Comparison of ENCODE assay signal across 8 mouse cellular contexts in genomic region chr17:33952015-33952414, GRCm38 (mm10). TPM values are rescaled to one million over a fixed set of nuclear protein-coding genes. Genes with fewer than 3 reads are reported as not detected.
DNase-seq lines count a peak whose midpoint lies in the region; ATAC-seq and TF ChIP-seq lines count a peak whose summit lies in the region.
"Not testable (repeated sequence)": the region's sequence is repeated elsewhere in the genome, so short reads cannot be mapped to it uniquely, and the experiment has no call there.

No protein-coding gene starts in this region.

- WGBS in embryonic facial prominence, embryonic 12.5 days, result 81% methylated on average over 13 of the region's 13 CpGs
- WGBS in hindbrain, embryonic 14.5 days, result 73% methylated on average over 12 of the region's 13 CpGs
- 63% methylated on average over 13 of the region's 13 CpGs for WGBS in liver, embryonic 16.5 days (ENCODE audit: insufficient replicate concordance)
- 73% methylated on average over 13 of the region's 13 CpGs for WGBS in midbrain, embryonic 16.5 days
- 73% methylated on average over 13 of the region's 13 CpGs for WGBS in stomach, embryonic 16.5 days

- DNase-seq in CH12.LX (ENCODE audit: extremely low read depth); hindbrain, embryonic 14.5 days (ENCODE audit: low spot score); layer of hippocampus, adult 2 months (ENCODE audit: low spot score in 2 of 2): not testable (repeated sequence)
- DNase-seq in heart, adult 11 months, result peak; percentile 89

- not testable (repeated sequence) for H3K9ac ChIP-seq in CH12.LX (ENCODE audit: insufficient read depth, low read depth); midbrain, embryonic 16.5 days (ENCODE audit: low read depth, low read length); stomach, embryonic 16.5 days (ENCODE audit: low read length)
- H3K9ac ChIP-seq in embryonic facial prominence, embryonic 12.5 days, result peak overlapping the region; percentile 67; the same call in 1 of the 2 replicates
- H3K9ac ChIP-seq in hindbrain, embryonic 14.5 days, result peak overlapping the region; percentile 73; the same call in 1 of the 2 replicates
- peak overlapping the region; percentile 67; the same call in 1 of the 2 replicates for H3K9ac ChIP-seq in liver, embryonic 16.5 days (ENCODE audit: low read depth, low read length)

- H3K9me3 ChIP-seq in CH12.LX (replicated peaks; ENCODE audit: low read length); embryonic facial prominence, embryonic 12.5 days; hindbrain, embryonic 14.5 days (ENCODE audit: control insufficient read depth, low read length); liver, embryonic 16.5 days (replicated peaks; ENCODE audit: control insufficient read depth, low read length); midbrain, embryonic 16.5 days (replicated peaks; ENCODE audit: control insufficient read depth, low read length, poor library complexity, severe bottlenecking); stomach, embryonic 16.5 days (replicated peaks; ENCODE audit: control insufficient read depth, low read length): not testable (repeated sequence)

- H3K4me2 ChIP-seq in CH12.LX (ENCODE audit: insufficient read depth, low read depth, poor library complexity, severe bottlenecking), result peak overlapping the region; percentile 59
- peak overlapping the region; percentile 87 for H3K4me2 ChIP-seq in embryonic facial prominence, embryonic 12.5 days (replicated peaks)
- peak overlapping the region; percentile 85 for H3K4me2 ChIP-seq in hindbrain, embryonic 14.5 days (replicated peaks)
- H3K4me2 ChIP-seq in liver, embryonic 16.5 days (ENCODE audit: low read depth, low read length), result peak overlapping the region; percentile 88
- peak overlapping the region; percentile 94 for H3K4me2 ChIP-seq in midbrain, embryonic 16.5 days (ENCODE audit: low read length)
- peak overlapping the region; percentile 87 for H3K4me2 ChIP-seq in stomach, embryonic 16.5 days (ENCODE audit: low read depth, low read length)

- in situ Hi-C loops in CH12.LX (cut with MboI; ENCODE audit: low pct_ligation_motif_present, low pct_unique_long_range_greater_than_20kb, low sequenced_read_pairs), result not testable (repeated sequence)

- H3K27ac ChIP-seq in CH12.LX (ENCODE audit: insufficient read depth, low read depth); hindbrain, embryonic 14.5 days; midbrain, embryonic 16.5 days (ENCODE audit: low read length): not testable (repeated sequence)
- peak overlapping the region; percentile 93; the same call in 1 of the 2 replicates for H3K27ac ChIP-seq in embryonic facial prominence, embryonic 12.5 days
- peak overlapping the region; percentile 94; the same call in 1 of the 2 replicates for H3K27ac ChIP-seq in layer of hippocampus, adult 2 months
- H3K27ac ChIP-seq in liver, embryonic 16.5 days (ENCODE audit: low read length), result peak overlapping the region; percentile 82
- H3K27ac ChIP-seq in stomach, embryonic 16.5 days (ENCODE audit: low read length), result peak overlapping the region; percentile 94; the same call in 1 of the 2 replicates

- not testable (repeated sequence) for H3K27me3 ChIP-seq in CH12.LX (replicated peaks); embryonic facial prominence, embryonic 12.5 days; hindbrain, embryonic 14.5 days (ENCODE audit: control insufficient read depth, insufficient read depth, low read length); liver, embryonic 16.5 days (ENCODE audit: control insufficient read depth, insufficient read depth, low read depth, low read length); midbrain, embryonic 16.5 days (ENCODE audit: control insufficient read depth, insufficient read depth, low read depth, low read length); stomach, embryonic 16.5 days (ENCODE audit: control insufficient read depth, insufficient read depth, low read length)

- not testable (repeated sequence) for TF ChIP-seq RAD21 in CH12.LX (IDR thresholded peaks at IDR 0.05; ENCODE audit: low read depth, low read length)

- peaks cover 4 to 23% of the 10 kb centered on the region in 2 experiments; a peak in 2 of 4 replicates for H3K4me1 ChIP-seq in CH12.LX (ENCODE audit: control insufficient read depth in 1 of 2, insufficient read depth in 2 of 2)
- peaks cover 54% of the 10 kb centered on the region for H3K4me1 ChIP-seq in embryonic facial prominence, embryonic 12.5 days
- H3K4me1 ChIP-seq in hindbrain, embryonic 14.5 days (replicated peaks; ENCODE audit: control insufficient read depth, insufficient read depth, low read length), result peaks cover 39% of the 10 kb centered on the region
- H3K4me1 ChIP-seq in liver, embryonic 16.5 days (ENCODE audit: control insufficient read depth, low read depth, low read length), result peaks cover 50% of the 10 kb centered on the region
- peaks cover 56% of the 10 kb centered on the region for H3K4me1 ChIP-seq in midbrain, embryonic 16.5 days (ENCODE audit: control insufficient read depth, insufficient read depth, low read length)
- peaks cover 46% of the 10 kb centered on the region for H3K4me1 ChIP-seq in stomach, embryonic 16.5 days (ENCODE audit: control insufficient read depth, insufficient read depth, low read length)

- TF ChIP-seq POLR2A in CH12.LX (IDR thresholded peaks at IDR 0.05; ENCODE audit: low read depth, low read length), result not testable (repeated sequence)

- ATAC-seq in embryonic facial prominence, embryonic 12.5 days (ENCODE audit: insufficient number of reproducible peaks, insufficient read depth, low FRiP score, low TSS enrichment); hindbrain, embryonic 14.5 days (ENCODE audit: low FRiP score); liver, embryonic 16.5 days (ENCODE audit: low read depth); midbrain, embryonic 16.5 days; stomach, embryonic 16.5 days (ENCODE audit: insufficient read depth, low FRiP score): not testable (repeated sequence)

- TF ChIP-seq EP300 in CH12.LX (IDR thresholded peaks at IDR 0.05; ENCODE audit: low read length), result not testable (repeated sequence)

- peak overlapping the region in 1 of 3 experiments; percentile 53 for H3K4me3 ChIP-seq in CH12.LX (replicated peaks in 1 of 3; ENCODE audit: low read depth in 2 of 3, low read length in 2 of 3, poor library complexity in 1 of 3)
- H3K4me3 ChIP-seq in embryonic facial prominence, embryonic 12.5 days, result peak overlapping the region; percentile 44; the same call in 1 of the 2 replicates
- H3K4me3 ChIP-seq in hindbrain, embryonic 14.5 days (replicated peaks; ENCODE audit: low read length), result peak overlapping the region; percentile 46; the same call in 1 of the 2 replicates
- H3K4me3 ChIP-seq in layer of hippocampus, adult 2 months, result peak overlapping the region; percentile 71; the same call in 1 of the 2 replicates
- peak overlapping the region; percentile 65 for H3K4me3 ChIP-seq in liver, embryonic 16.5 days (ENCODE audit: low read depth, low read length)
- not testable (repeated sequence) for H3K4me3 ChIP-seq in midbrain, embryonic 16.5 days (ENCODE audit: low read depth, low read length)
- H3K4me3 ChIP-seq in stomach, embryonic 16.5 days (replicated peaks; ENCODE audit: low read length), result peak overlapping the region; percentile 57; the same call in 1 of the 2 replicates

- H3K36me3 ChIP-seq in CH12.LX (replicated peaks in 1 of 2; ENCODE audit: control insufficient read depth in 1 of 2, insufficient read depth in 1 of 2, low read length in 1 of 2), result peaks cover 59 to 74% of the 10 kb centered on the region in 2 experiments
- H3K36me3 ChIP-seq in embryonic facial prominence, embryonic 12.5 days, result peaks cover 56% of the 10 kb centered on the region
- H3K36me3 ChIP-seq in hindbrain, embryonic 14.5 days (replicated peaks; ENCODE audit: control insufficient read depth, insufficient read depth), result peaks cover 55% of the 10 kb centered on the region
- H3K36me3 ChIP-seq in liver, embryonic 16.5 days (ENCODE audit: control insufficient read depth, insufficient read depth), result peaks cover 16% of the 10 kb centered on the region
- peaks cover 15% of the 10 kb centered on the region; the same call in 1 of the 2 replicates for H3K36me3 ChIP-seq in midbrain, embryonic 16.5 days (ENCODE audit: control insufficient read depth, insufficient read depth, low read length)
- not testable (repeated sequence) for H3K36me3 ChIP-seq in stomach, embryonic 16.5 days (ENCODE audit: control insufficient read depth, insufficient read depth, low read length)

- TF ChIP-seq CTCF in CH12.LX (conservative IDR thresholded peaks at IDR 0.05 in 1 of 2, IDR thresholded peaks at IDR 0.05 in 1 of 2; ENCODE audit: low read depth in 2 of 2, low read length in 2 of 2); layer of hippocampus, adult 2 months (conservative IDR thresholded peaks at IDR 0.05): not testable (repeated sequence)

- dilution Hi-C loops in CH12.LX (cut with MboI; ENCODE audit: extremely low pct_ligation_motif_present, extremely low pct_unique_long_range_greater_than_20kb, low sequenced_read_pairs), result not testable (repeated sequence)

- peaks cover 29% of the 10 kb centered on the region for H3K79me2 ChIP-seq in CH12.LX (replicated peaks; ENCODE audit: control insufficient read depth, extremely low read depth, insufficient read depth, poor library complexity, severe bottlenecking)

RNA-seq across cellular contexts. Expression of gene B3galt4, which starts 0.7 kb away (rescaled TPM):
- total RNA-seq in CH12.LX (2012; rRNA removed) (3.7 and 4.5 TPM in 2 replicates), CH12.LX (2014; rRNA removed) (4.2 and 5.2 TPM in 2 replicates)
- polyA plus RNA-seq in CH12.LX (2012; ENCODE audit: insufficient read length, low read depth), result 4.6 and 6.2 TPM in 2 replicates
- polyA plus RNA-seq in embryonic facial prominence, embryonic 12.5 days (2016; fragmentation: Nextera tagmentation; extraction: Ambion mirVana), result 5.5 and 6.3 TPM in 2 replicates
- polyA plus RNA-seq in hindbrain, embryonic 14.5 days (2014; fragmentation: Nextera tagmentation; extraction: Ambion mirVana), result 7.8 and 9.2 TPM in 2 replicates
- 1 to 10 TPM; 6.3 TPM for total RNA-seq in layer of hippocampus, adult 2 months (2021)
- polyA plus RNA-seq in liver, embryonic 16.5 days (2015; fragmentation: Nextera tagmentation; extraction: Ambion mirVana), result 2.2 and 2.3 TPM in 2 replicates
- polyA plus RNA-seq in midbrain, embryonic 16.5 days (2015; fragmentation: Nextera tagmentation; extraction: Ambion mirVana), result 15.2 and 16.6 TPM in 2 replicates
- polyA plus RNA-seq in stomach, embryonic 16.5 days (2015; fragmentation: Nextera tagmentation; extraction: Ambion mirVana), result 8.6 and 9.0 TPM in 2 replicates

RNA-seq across cellular contexts. Expression of gene Vps52, which starts 3.6 kb away (rescaled TPM):
- total RNA-seq in CH12.LX (2012; rRNA removed) (38.2 and 39.9 TPM in 2 replicates), CH12.LX (2014; rRNA removed) (34.3 and 40.6 TPM in 2 replicates)
- polyA plus RNA-seq in CH12.LX (2012; ENCODE audit: insufficient read length, low read depth), result 73.6 and 76.1 TPM in 2 replicates
- polyA plus RNA-seq in embryonic facial prominence, embryonic 12.5 days (2016; fragmentation: Nextera tagmentation; extraction: Ambion mirVana), result 55.2 and 55.9 TPM in 2 replicates
- 56.0 and 56.6 TPM in 2 replicates for polyA plus RNA-seq in hindbrain, embryonic 14.5 days (2014; fragmentation: Nextera tagmentation; extraction: Ambion mirVana)
- 10 to 100 TPM; 84.3 to 92.5 TPM for total RNA-seq in layer of hippocampus, adult 2 months (2021)
- polyA plus RNA-seq in liver, embryonic 16.5 days (2015; fragmentation: Nextera tagmentation; extraction: Ambion mirVana), result 21.3 and 21.9 TPM in 2 replicates
- 78.3 and 80.5 TPM in 2 replicates for polyA plus RNA-seq in midbrain, embryonic 16.5 days (2015; fragmentation: Nextera tagmentation; extraction: Ambion mirVana)
- polyA plus RNA-seq in stomach, embryonic 16.5 days (2015; fragmentation: Nextera tagmentation; extraction: Ambion mirVana), result 42.6 and 45.0 TPM in 2 replicates

RNA-seq across cellular contexts. Expression of gene Rps18, which starts 3.8 kb away (rescaled TPM):
- total RNA-seq in CH12.LX (2012; rRNA removed), result 302 and 359 TPM in 2 replicates
- 205 and 246 TPM in 2 replicates for total RNA-seq in CH12.LX (2014; rRNA removed)
- polyA plus RNA-seq in CH12.LX (2012; ENCODE audit: insufficient read length, low read depth), result 913 and 991 TPM in 2 replicates
- polyA plus RNA-seq in embryonic facial prominence, embryonic 12.5 days (2016; fragmentation: Nextera tagmentation; extraction: Ambion mirVana), result 1,303 and 1,336 TPM in 2 replicates
- polyA plus RNA-seq in hindbrain, embryonic 14.5 days (2014; fragmentation: Nextera tagmentation; extraction: Ambion mirVana), result 804 and 966 TPM in 2 replicates
- total RNA-seq in layer of hippocampus, adult 2 months (2021), result 100 to 1,000 TPM; 310 to 336 TPM
- polyA plus RNA-seq in liver, embryonic 16.5 days (2015; fragmentation: Nextera tagmentation; extraction: Ambion mirVana), result 904 and 1,002 TPM in 2 replicates
- 620 and 627 TPM in 2 replicates for polyA plus RNA-seq in midbrain, embryonic 16.5 days (2015; fragmentation: Nextera tagmentation; extraction: Ambion mirVana)
- 1,606 and 1,631 TPM in 2 replicates for polyA plus RNA-seq in stomach, embryonic 16.5 days (2015; fragmentation: Nextera tagmentation; extraction: Ambion mirVana)

RNA-seq across cellular contexts. Expression of gene Wdr46, which starts 11.6 kb away (rescaled TPM):
- total RNA-seq in CH12.LX (2012; rRNA removed) (49.7 and 64.5 TPM in 2 replicates), CH12.LX (2014; rRNA removed) (36.8 and 39.8 TPM in 2 replicates)
- polyA plus RNA-seq in CH12.LX (2012; ENCODE audit: insufficient read length, low read depth), result 69.4 and 72.4 TPM in 2 replicates
- 44.9 and 49.6 TPM in 2 replicates for polyA plus RNA-seq in embryonic facial prominence, embryonic 12.5 days (2016; fragmentation: Nextera tagmentation; extraction: Ambion mirVana)
- 15.6 and 19.5 TPM in 2 replicates for polyA plus RNA-seq in hindbrain, embryonic 14.5 days (2014; fragmentation: Nextera tagmentation; extraction: Ambion mirVana)
- total RNA-seq in layer of hippocampus, adult 2 months (2021), result 10 to 100 TPM; 14.5 to 18.9 TPM
- 12.2 and 13.4 TPM in 2 replicates for polyA plus RNA-seq in liver, embryonic 16.5 days (2015; fragmentation: Nextera tagmentation; extraction: Ambion mirVana)
- 19.2 TPM in 2 replicates for polyA plus RNA-seq in midbrain, embryonic 16.5 days (2015; fragmentation: Nextera tagmentation; extraction: Ambion mirVana)
- polyA plus RNA-seq in stomach, embryonic 16.5 days (2015; fragmentation: Nextera tagmentation; extraction: Ambion mirVana), result 19.0 and 23.1 TPM in 2 replicates

RNA-seq across cellular contexts. Expression of gene Pfdn6, which starts 11.9 kb away (rescaled TPM):
- 140 and 157 TPM in 2 replicates for total RNA-seq in CH12.LX (2012; rRNA removed)
- total RNA-seq in CH12.LX (2014; rRNA removed), result 92.3 and 109 TPM in 2 replicates
- polyA plus RNA-seq in CH12.LX (2012; ENCODE audit: insufficient read length, low read depth), result 109 and 149 TPM in 2 replicates
- polyA plus RNA-seq in embryonic facial prominence, embryonic 12.5 days (2016; fragmentation: Nextera tagmentation; extraction: Ambion mirVana), result 184 and 192 TPM in 2 replicates
- polyA plus RNA-seq in hindbrain, embryonic 14.5 days (2014; fragmentation: Nextera tagmentation; extraction: Ambion mirVana), result 157 and 161 TPM in 2 replicates
- total RNA-seq in layer of hippocampus, adult 2 months (2021), result 10 to 100 TPM; 86.5 to 97.4 TPM
- polyA plus RNA-seq in liver, embryonic 16.5 days (2015; fragmentation: Nextera tagmentation; extraction: Ambion mirVana), result 83.8 and 96.4 TPM in 2 replicates
- polyA plus RNA-seq in midbrain, embryonic 16.5 days (2015; fragmentation: Nextera tagmentation; extraction: Ambion mirVana), result 186 and 191 TPM in 2 replicates
- 133 and 147 TPM in 2 replicates for polyA plus RNA-seq in stomach, embryonic 16.5 days (2015; fragmentation: Nextera tagmentation; extraction: Ambion mirVana)
